Mouse (Mus musculus): ENCODE results near the gene Zfp97. TPM values are rescaled to one million over a fixed set of nuclear protein-coding genes. Genes with fewer than 3 reads are reported as not detected.
"Not testable (repeated sequence)": the region's sequence is repeated elsewhere in the genome, so short reads cannot be mapped to it uniquely, and the experiment has no call there.

Zfp97 gene
- total RNA-seq (2021), result 1 to 10 TPM; 2.5 to 2.6 TPM
- long read RNA-seq, experiment 1, partial matches to known transcripts, result 1 of 3 reads
- long read RNA-seq, experiment 1, other reads (novel, unspliced or antisense), result 1 of 3 reads
- long read RNA-seq, experiment 2, partial matches to known transcripts, result 0 of 2 reads
- long read RNA-seq, experiment 2, other reads (novel, unspliced or antisense), result 2 of 2 reads

DNA sequence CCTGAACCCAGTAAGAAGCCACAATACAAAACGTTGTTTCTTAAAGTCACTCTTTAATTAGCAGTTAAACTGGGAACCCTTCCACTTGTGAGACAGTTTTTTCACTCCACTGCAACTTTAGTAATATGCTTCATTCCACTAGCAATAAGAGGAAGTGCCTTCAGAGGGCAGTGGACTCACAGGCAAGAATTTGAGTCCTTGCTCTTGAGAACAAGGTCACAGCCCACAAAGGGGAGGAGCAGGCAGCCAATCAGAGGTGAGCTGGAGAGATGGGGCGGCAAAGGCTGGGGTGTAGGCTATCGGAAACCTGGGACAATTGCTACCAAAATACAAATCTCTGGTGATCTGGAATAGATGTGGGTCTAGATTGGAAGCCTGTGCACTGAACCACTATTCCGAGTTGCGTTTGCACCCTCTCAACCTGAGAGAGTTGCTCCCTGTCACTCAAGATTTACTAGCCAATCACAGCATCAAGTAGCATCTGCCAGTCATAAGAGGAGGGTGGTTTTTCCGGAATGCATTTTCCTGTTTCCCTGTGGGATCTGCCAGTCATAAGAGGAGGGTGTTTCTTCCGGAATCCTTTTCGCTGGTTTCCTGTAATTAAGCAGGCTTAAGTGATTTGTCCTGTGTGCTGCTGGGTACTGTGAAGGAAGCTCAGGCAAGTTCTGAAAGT, at the start of gene Zfp97:
Gene Zfp97, plus strand, starts transcription at position 586 of the 673 bp plus-strand sequence.
- DNase-seq (ENCODE audit: low spot score), result not testable (repeated sequence)

DNA sequence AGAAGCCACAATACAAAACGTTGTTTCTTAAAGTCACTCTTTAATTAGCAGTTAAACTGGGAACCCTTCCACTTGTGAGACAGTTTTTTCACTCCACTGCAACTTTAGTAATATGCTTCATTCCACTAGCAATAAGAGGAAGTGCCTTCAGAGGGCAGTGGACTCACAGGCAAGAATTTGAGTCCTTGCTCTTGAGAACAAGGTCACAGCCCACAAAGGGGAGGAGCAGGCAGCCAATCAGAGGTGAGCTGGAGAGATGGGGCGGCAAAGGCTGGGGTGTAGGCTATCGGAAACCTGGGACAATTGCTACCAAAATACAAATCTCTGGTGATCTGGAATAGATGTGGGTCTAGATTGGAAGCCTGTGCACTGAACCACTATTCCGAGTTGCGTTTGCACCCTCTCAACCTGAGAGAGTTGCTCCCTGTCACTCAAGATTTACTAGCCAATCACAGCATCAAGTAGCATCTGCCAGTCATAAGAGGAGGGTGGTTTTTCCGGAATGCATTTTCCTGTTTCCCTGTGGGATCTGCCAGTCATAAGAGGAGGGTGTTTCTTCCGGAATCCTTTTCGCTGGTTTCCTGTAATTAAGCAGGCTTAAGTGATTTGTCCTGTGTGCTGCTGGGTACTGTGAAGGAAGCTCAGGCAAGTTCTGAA, 57.7 kb downstream of the Zfp97 start:
- DNase-seq (ENCODE audit: low spot score), result not testable (repeated sequence)

DNA sequence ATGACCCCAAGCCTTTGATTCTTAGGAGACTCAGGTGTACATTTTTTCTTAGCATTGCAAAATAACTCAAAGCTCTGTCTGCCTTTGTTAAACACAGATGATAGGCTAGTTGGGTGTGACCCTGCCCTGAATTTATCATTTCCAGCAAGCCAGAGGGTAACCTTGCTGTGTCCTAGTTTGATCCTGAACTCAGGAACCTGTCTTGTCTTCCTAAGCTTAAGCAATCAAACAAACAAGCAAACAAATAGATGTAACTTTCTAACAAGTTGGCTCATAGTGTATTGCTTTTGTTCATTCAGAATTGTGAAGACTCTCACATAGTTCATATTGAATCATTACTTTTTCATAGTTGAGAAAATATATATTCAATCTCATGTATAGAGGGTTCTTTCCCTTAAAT, 73.5 kb downstream of the Zfp97 start:
- DNase-seq (ENCODE audit: low spot score), result not testable (repeated sequence)

DNA sequence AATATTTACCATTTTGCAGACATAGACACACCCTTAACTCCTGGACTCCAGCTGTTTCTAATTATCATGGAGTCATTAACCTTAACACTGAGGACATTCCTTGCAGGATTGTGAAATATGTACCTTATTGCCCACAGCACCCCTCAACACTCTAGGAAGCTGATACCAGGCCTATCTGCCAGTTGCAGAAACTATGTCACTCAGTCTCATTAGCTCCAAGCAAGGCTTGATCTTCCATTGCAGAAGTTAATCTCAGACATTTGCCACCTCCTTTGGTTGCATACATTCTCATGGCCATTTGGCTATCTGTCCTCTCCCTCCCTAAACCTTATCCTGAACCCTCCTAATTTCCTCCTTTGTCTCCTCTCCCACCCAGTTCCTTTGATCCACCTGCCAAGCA, 74.0 kb downstream of the Zfp97 start:
- no peak for DNase-seq (ENCODE audit: low spot score)

DNA sequence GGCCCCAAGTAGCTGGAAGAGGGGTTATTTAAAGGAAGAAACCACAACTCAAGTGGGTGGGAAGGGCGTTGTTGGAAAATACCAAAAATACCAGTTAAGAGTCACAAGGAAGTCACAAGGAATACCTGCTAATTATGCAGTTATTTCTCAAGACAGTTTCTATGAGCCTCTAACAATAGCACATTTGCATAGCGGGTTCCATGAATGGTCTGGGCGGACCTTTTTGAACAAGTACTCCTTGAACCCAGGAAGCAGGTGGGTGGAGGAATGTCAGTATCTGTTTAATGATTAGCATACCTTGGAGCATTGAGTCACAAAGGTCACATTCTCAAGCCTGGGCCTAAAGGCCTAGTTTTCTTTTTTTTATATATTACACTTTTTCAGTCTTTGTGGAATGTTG, 74.9 kb downstream of the Zfp97 start:
- not testable (repeated sequence) for DNase-seq (ENCODE audit: low spot score)

Other genes with a start within 250 kb of the Zfp97 start
- gene Zfp960, start 57.3 kb upstream of the Zfp97 start, total RNA-seq (2021), result 1 to 10 TPM; 5.4 to 5.6 TPM